Mouse (Mus musculus): ENCODE measurements around the gene Wnt7b.
A peak's percentile ranks its signal among the peaks of the same experiment; 100 is the strongest.

Wnt7b gene

GRCm38 (mm10) chr15:85582356-85582910 lies at the start of gene Wnt7b:
Gene Wnt7b, minus strand, starts transcription at chr15:85582473.
- no peak for DNase-seq (ENCODE audit: low read depth, low spot score)

- DNase-seq (ENCODE audit: low read depth, low spot score), result no peak
These were observed 49.3 kb upstream of the Wnt7b start for GRCm38 (mm10) chr15:85631591-85631990.

GRCm38 (mm10) chr15:85629924-85630545 lies 47.8 kb upstream of the Wnt7b start:
- DNase-seq (ENCODE audit: low read depth, low spot score), result no peak

GRCm38 (mm10) chr15:85625666-85626279 lies 43.5 kb upstream of the Wnt7b start:
- peak; percentile 70 for DNase-seq (ENCODE audit: low read depth, low spot score)

- no peak for DNase-seq (ENCODE audit: low read depth, low spot score)
These were observed 39.9 kb upstream of the Wnt7b start for GRCm38 (mm10) chr15:85622213-85622612.

- DNase-seq (ENCODE audit: low read depth, low spot score), result peak; percentile 48
These were observed 33.3 kb upstream of the Wnt7b start for GRCm38 (mm10) chr15:85615537-85616100.

GRCm38 (mm10) chr15:85615075-85615474 lies 32.8 kb upstream of the Wnt7b start:
- no peak for DNase-seq (ENCODE audit: low read depth, low spot score)

- DNase-seq (ENCODE audit: low read depth, low spot score), result no peak
These were observed 31.3 kb upstream of the Wnt7b start for GRCm38 (mm10) chr15:85613358-85614266.

GRCm38 (mm10) chr15:85612660-85613357 lies 30.5 kb upstream of the Wnt7b start:
- peak; percentile 70 for DNase-seq (ENCODE audit: low read depth, low spot score)

- DNase-seq (ENCODE audit: low read depth, low spot score), result no peak
These were observed 29.6 kb upstream of the Wnt7b start for GRCm38 (mm10) chr15:85611701-85612520.

- peak; percentile 82 for DNase-seq (ENCODE audit: low read depth, low spot score)
These were observed 28.4 kb upstream of the Wnt7b start for GRCm38 (mm10) chr15:85610618-85611218.

GRCm38 (mm10) chr15:85610120-85610519 lies 27.8 kb upstream of the Wnt7b start:
- DNase-seq (ENCODE audit: low read depth, low spot score), result no peak

- DNase-seq (ENCODE audit: low read depth, low spot score), result peak; percentile 55
These were observed 27.2 kb upstream of the Wnt7b start for GRCm38 (mm10) chr15:85609266-85610004.

- no peak for DNase-seq (ENCODE audit: low read depth, low spot score)
These were observed 23.8 kb upstream of the Wnt7b start for GRCm38 (mm10) chr15:85605962-85606610.

GRCm38 (mm10) chr15:85604938-85605337 lies 22.7 kb upstream of the Wnt7b start:
- DNase-seq (ENCODE audit: low read depth, low spot score), result no peak

- DNase-seq (ENCODE audit: low read depth, low spot score), result no peak
These were observed 22.2 kb upstream of the Wnt7b start for GRCm38 (mm10) chr15:85604507-85604906.

GRCm38 (mm10) chr15:85603422-85603821 lies 21.1 kb upstream of the Wnt7b start:
- DNase-seq (ENCODE audit: low read depth, low spot score), result no peak

- DNase-seq (ENCODE audit: low read depth, low spot score), result no peak
These were observed 20.5 kb upstream of the Wnt7b start for GRCm38 (mm10) chr15:85602733-85603132.

GRCm38 (mm10) chr15:85602021-85602420 lies 19.7 kb upstream of the Wnt7b start:
- no peak for DNase-seq (ENCODE audit: low read depth, low spot score)

Data from ES-CJ7 (cell line).